Mouse (Mus musculus) heart, postnatal 36 days (tissue): Measurements from ENCODE around the gene Lsamp. TPM values are rescaled to one million over a fixed set of nuclear protein-coding genes. Genes with fewer than 3 reads are reported as not detected.

Source experiments
- microRNA-seq, 2 experiments: library from miRNA; unstranded; fragments of <30 nt; microRNA quantifications; one replicate each; pipeline ENCODE4 v1.2.0; 2021; ENCODE audit warnings: borderline number of aligned reads in 2 of 2
- total RNA-seq, 2 experiments: library from RNA; stranded (reverse); gene quantifications; 2 replicates each; pipeline ENCODE4 v1.2.3; 2021

Lsamp gene
- total RNA-seq, 2 experiments from 2014 or later = 1.1 to 2.0 TPM

Small RNA genes lying within 50 kb of the gene (microRNA-seq; reads per million reads assigned to microRNA genes)
- 0 reads per million in 2 experiments for gene Gm27887
- gene Gm47276 = 0 reads per million in 2 experiments
